Mouse (Mus musculus): ENCODE measurements around the gene C130060K24Rik.

- no peak for TF ChIP-seq POLR2A (IDR thresholded peaks at IDR 0.05; ENCODE audit: extremely low read depth, insufficient read depth, low read length)
- TF ChIP-seq CTCF (IDR thresholded peaks at IDR 0.05; ENCODE audit: extremely low read depth, insufficient read depth, low read length), result no peak
Measured at GRCm38 (mm10) chr6:65351622-65352021, 29.3 kb upstream of the C130060K24Rik start.
